Mouse (Mus musculus): Measurements from ENCODE around the gene Zfp119b. TPM values are rescaled to one million over a fixed set of nuclear protein-coding genes. Genes with fewer than 3 reads are reported as not detected.

Gene Zfp119b
- polyA plus RNA-seq (2017; shearing (Covaris generic)): 10 to 100 TPM in 2 of 3 experiments, 1 to 10 TPM in 1; 8.1 to 20.3 (median 17.7) TPM

GRCm38 (mm10) chr17:55949400-55949799 lies at the start of gene Zfp119b:
Gene Zfp119b, minus strand, starts transcription at chr17:55949500.
- no peak for ATAC-seq

- no peak for ATAC-seq
Observed at GRCm38 (mm10) chr17:55996007-55996406, 46.7 kb upstream of the Zfp119b start.

GRCm38 (mm10) chr17:55990278-55990898 lies 41.1 kb upstream of the Zfp119b start:
- no peak for ATAC-seq

GRCm38 (mm10) chr17:55986030-55986961 lies 37.0 kb upstream of the Zfp119b start, which contains the start of gene Fsd1:
Gene Fsd1, plus strand, starts transcription at chr17:55986509.
- no peak for ATAC-seq

- no peak for ATAC-seq
Observed at GRCm38 (mm10) chr17:55977301-55977700, 28.0 kb upstream of the Zfp119b start.

- peak; percentile 91 for ATAC-seq
Observed at GRCm38 (mm10) chr17:55976255-55976862, 27.1 kb upstream of the Zfp119b start.

- no peak for ATAC-seq
Observed at GRCm38 (mm10) chr17:55971453-55971852, 22.2 kb upstream of the Zfp119b start.

- ATAC-seq: no peak
Observed at GRCm38 (mm10) chr17:55969966-55970891, 20.9 kb upstream of the Zfp119b start, which contains the start of gene Shd. Gene Shd, plus strand, starts transcription at chr17:55970467.

GRCm38 (mm10) chr17:55969560-55969959 lies 20.3 kb upstream of the Zfp119b start:
- no peak for ATAC-seq

GRCm38 (mm10) chr17:55968210-55968609 lies 18.9 kb upstream of the Zfp119b start:
- no peak for ATAC-seq

GRCm38 (mm10) chr17:55967186-55967585 lies 17.9 kb upstream of the Zfp119b start:
- no peak for ATAC-seq

- ATAC-seq: no peak
Observed at GRCm38 (mm10) chr17:55964996-55965395, 15.7 kb upstream of the Zfp119b start.

GRCm38 (mm10) chr17:55964496-55964895 lies 15.2 kb upstream of the Zfp119b start:
- ATAC-seq: no peak

GRCm38 (mm10) chr17:55963171-55963570 lies 13.9 kb upstream of the Zfp119b start:
- ATAC-seq: no peak

GRCm38 (mm10) chr17:55961631-55962030 lies 12.3 kb upstream of the Zfp119b start:
- ATAC-seq: no peak

- no peak for ATAC-seq
Observed at GRCm38 (mm10) chr17:55960791-55961190, 11.5 kb upstream of the Zfp119b start.

GRCm38 (mm10) chr17:55959946-55960740 lies 10.8 kb upstream of the Zfp119b start:
- no peak for ATAC-seq

- ATAC-seq: peak; percentile 93
Observed at GRCm38 (mm10) chr17:55958918-55959728, 9.8 kb upstream of the Zfp119b start, which contains the start of gene Yju2. Gene Yju2, plus strand, starts transcription at chr17:55959099.

GRCm38 (mm10) chr17:55958584-55958886 lies 9.2 kb upstream of the Zfp119b start:
- ATAC-seq: no peak

Data from inflammation-experienced regulatory T-cells, adult 6 months (primary cell).